Mouse (Mus musculus) bone marrow macrophage, adult 2 months (primary cell): ENCODE data around the gene Nt5dc2.

ENCODE experiments used
- CTCF ChIP-seq: IDR thresholded peaks from 2 replicates; pipeline ENCODE4 v1.5.1; 2012; ENCODE audit warnings: low read depth, mild to moderate bottlenecking, low read length, moderate library complexity
- POLR2A ChIP-seq: IDR thresholded peaks from 2 replicates; pipeline ENCODE4 v1.6.1; 2012; ENCODE audit warnings: mild to moderate bottlenecking, low read depth, low read length, borderline replicate concordance

- no peak for TF ChIP-seq POLR2A
- TF ChIP-seq CTCF, result no peak
Measured at GRCm38 (mm10) chr14:31171386-31171785, 40.5 kb downstream of the Nt5dc2 start.
